In the genomic region with DNA sequence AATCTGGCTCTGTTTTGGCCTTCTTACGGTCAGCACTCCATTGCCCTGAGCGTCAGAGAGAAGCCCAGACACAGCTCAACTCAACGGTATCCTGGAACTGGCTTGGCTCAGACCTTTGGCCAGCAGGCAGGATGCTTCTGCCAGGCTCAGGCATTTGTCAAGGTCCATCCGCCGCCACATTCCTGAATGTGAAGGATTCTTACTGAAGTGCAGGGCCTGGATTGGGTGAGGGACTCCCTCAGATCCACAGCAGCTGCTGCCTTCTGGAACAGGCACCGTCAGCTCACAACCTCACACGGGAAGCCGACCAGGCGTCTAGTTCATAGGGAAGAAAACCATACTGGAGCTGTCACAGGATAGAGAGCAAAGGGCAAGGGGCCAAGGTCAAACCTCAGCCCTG, we compare ENCODE assay signal across 9 mouse cellular contexts.
DNase-seq lines count a peak whose midpoint lies in the region; ATAC-seq and TF ChIP-seq lines count a peak whose summit lies in the region.
"Had no signal": no experiment of that assay in that cellular context is flagged by ENCODE, and none has a peak within 500 bp of the region (broad histone marks: within the 10 kb centered on the region; RNA-seq: fewer than 3 reads in every experiment).

No protein-coding gene starts in this region.

- H3K4me2 ChIP-seq in lung, embryonic 14.5 days: no peak overlapping the region

- peak; percentile 39 for DNase-seq in embryo, embryonic 10.5 days (ENCODE audit: low spot score)
- DNase-seq in embryo, embryonic 11 days: no peak
- DNase-seq in brain, adult 2 months (ENCODE audit: low read depth, low spot score): peak; percentile 62
- peak; percentile 50 for DNase-seq in heart, postnatal 4 days
- DNase-seq in lung, embryonic 14.5 days: peak; percentile 86
- no peak for DNase-seq in spleen, adult 12 weeks (ENCODE audit: low spot score)
- DNase-seq in ovary, adult 18-20 months (ENCODE audit: low spot score): no peak
- DNase-seq in gastrocnemius, postnatal 36 days: no peak

- peaks cover 21% of the 10 kb centered on the region for H3K4me1 ChIP-seq in lung, embryonic 14.5 days (ENCODE audit: insufficient read depth)

- H3K36me3 ChIP-seq in lung, embryonic 14.5 days (ENCODE audit: insufficient read depth): no peaks in the 10 kb centered on the region

- H3K27ac ChIP-seq in lung, embryonic 14.5 days (ENCODE audit: low read depth): peak overlapping the region; percentile 56; the same call in 1 of the 2 replicates
- H3K27ac ChIP-seq: liver, embryonic 14.5 days had no signal

- H3K9me3 ChIP-seq in lung, embryonic 14.5 days (ENCODE audit: low read depth, low read length): no peaks in the 10 kb centered on the region

- WGBS in lung, embryonic 14.5 days: 12% methylated on average over 9 of the region's 9 CpGs

- no peak overlapping the region for H3K4me3 ChIP-seq in lung, embryonic 14.5 days (ENCODE audit: low read depth, low read length)

- intact Hi-C loops in gastrocnemius, postnatal 36 days (cut with DNase I): no loop called here

- H3K9ac ChIP-seq in lung, embryonic 14.5 days: no peak overlapping the region
- H3K9ac ChIP-seq: liver, embryonic 14.5 days had no signal

- TF ChIP-seq CTCF in lung, embryonic 14.5 days (IDR thresholded peaks at IDR 0.05; ENCODE audit: low read depth): no peak

- ATAC-seq in lung, embryonic 14.5 days (ENCODE audit: insufficient read depth): peak; percentile 74

- no peaks in the 10 kb centered on the region for H3K27me3 ChIP-seq in lung, embryonic 14.5 days (ENCODE audit: insufficient read depth, low read length)

Comparison
In these comparisons a context has a peak if more than half of its experiments do, and no peak if none do; other contexts are left out.
1. DNase-seq: peak in embryo, embryonic 10.5 days (single experiment), brain, adult 2 months (single experiment), heart, postnatal 4 days (single experiment) and lung, embryonic 14.5 days (single experiment); none in embryo, embryonic 11 days (single experiment), spleen, adult 12 weeks (single experiment), ovary, adult 18-20 months (single experiment) and gastrocnemius, postnatal 36 days (0 of 2).